Mouse (Mus musculus): ENCODE measurements around the gene Scaf8. TPM values are rescaled to one million over a fixed set of nuclear protein-coding genes. Genes with fewer than 3 reads are reported as not detected.

The Scaf8 gene
- polyA plus RNA-seq, 1 experiment from 2014 or later: 27.7 TPM

DNA sequence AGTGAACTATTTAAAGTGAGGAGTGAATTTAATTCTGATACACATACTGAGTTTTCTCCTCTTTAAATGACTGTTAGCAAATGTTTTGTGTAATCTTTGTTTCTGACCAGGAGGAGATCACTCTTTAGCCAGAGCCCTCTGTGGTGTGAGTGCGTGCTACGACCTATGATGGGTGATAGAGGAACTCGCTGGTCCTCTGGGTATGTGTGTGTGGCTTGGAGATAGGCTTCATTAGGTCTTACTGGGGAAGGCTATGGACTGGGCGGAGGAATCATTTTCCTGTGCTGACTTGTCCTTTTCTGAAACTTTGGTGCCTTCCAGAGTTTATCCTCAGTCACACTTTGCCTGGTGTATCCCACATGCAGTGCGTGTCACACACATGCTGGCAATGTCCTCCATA, 102.3 kb downstream of the Scaf8 start:
- Histone ChIP-seq H3K36me3 (ENCODE audit: control insufficient read depth, insufficient read depth, low read length) (no peaks in the 10 kb centered on the region; the same call in 1 of the 2 replicates), H3K27me3 (ENCODE audit: control insufficient read depth, insufficient read depth, low read length) (no peaks in the 10 kb centered on the region), H3K4me3 (ENCODE audit: low read depth, low read length) (no peak overlapping the region), H3K4me1 (replicated peaks; ENCODE audit: control insufficient read depth, insufficient read depth, low read length) (no peaks in the 10 kb centered on the region), H3K4me2 (ENCODE audit: low read depth, low read length, severe bottlenecking) (no peak overlapping the region), H3K27ac (ENCODE audit: low read depth, low read length) (no peak overlapping the region), H3K9ac (ENCODE audit: low read length) (no peak overlapping the region), H3K9me3 (ENCODE audit: control insufficient read depth, low read length) (no peaks in the 10 kb centered on the region)
- WGBS: 91% methylated on average over 5 of the region's 5 CpGs
- no peak for ATAC-seq (replicated peaks; ENCODE audit: low FRiP score)
- no peak for DNase-seq (ENCODE audit: low spot score)

DNA sequence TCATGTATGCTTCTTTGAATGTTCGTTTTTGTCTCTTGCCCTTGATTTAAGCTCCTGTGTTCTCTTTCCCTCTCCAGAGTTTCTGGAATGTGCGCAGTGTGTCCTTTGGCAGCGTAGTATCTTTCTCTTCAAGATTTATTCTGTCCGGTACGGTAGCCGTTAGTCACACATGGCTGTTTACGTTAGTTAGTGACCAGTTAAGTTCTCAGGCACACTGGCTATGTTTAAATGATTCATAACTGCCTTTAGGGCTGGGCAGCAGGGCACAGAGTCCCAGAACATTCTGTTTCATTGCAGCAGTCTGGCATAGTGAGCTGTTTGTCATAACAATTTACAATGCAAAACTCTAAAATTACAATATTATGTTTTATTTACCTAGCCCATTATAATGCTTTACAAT, 103.6 kb downstream of the Scaf8 start:
- ATAC-seq (replicated peaks; ENCODE audit: low FRiP score) (no peak), DNase-seq (ENCODE audit: low spot score) (no peak)
- Histone ChIP-seq H3K4me2 (ENCODE audit: low read depth, low read length, severe bottlenecking) (no peak overlapping the region), H3K9me3 (ENCODE audit: control insufficient read depth, low read length) (no peaks in the 10 kb centered on the region), H3K9ac (ENCODE audit: low read length) (no peak overlapping the region), H3K4me3 (ENCODE audit: low read depth, low read length) (no peak overlapping the region), H3K27me3 (ENCODE audit: control insufficient read depth, insufficient read depth, low read length) (no peaks in the 10 kb centered on the region), H3K27ac (ENCODE audit: low read depth, low read length) (no peak overlapping the region), H3K4me1 (replicated peaks; ENCODE audit: control insufficient read depth, insufficient read depth, low read length) (no peaks in the 10 kb centered on the region), H3K36me3 (ENCODE audit: control insufficient read depth, insufficient read depth, low read length) (no peaks in the 10 kb centered on the region; the same call in 1 of the 2 replicates)
- WGBS: 96% methylated on average over 7 of the region's 7 CpGs

- DNase-seq (ENCODE audit: low spot score) (no peak), ATAC-seq (replicated peaks; ENCODE audit: low FRiP score) (no peak)
- Histone ChIP-seq H3K36me3 (ENCODE audit: control insufficient read depth, insufficient read depth, low read length) (no peaks in the 10 kb centered on the region), H3K4me3 (ENCODE audit: low read depth, low read length) (no peak overlapping the region), H3K4me1 (replicated peaks; ENCODE audit: control insufficient read depth, insufficient read depth, low read length) (no peaks in the 10 kb centered on the region), H3K27ac (ENCODE audit: low read depth, low read length) (no peak overlapping the region), H3K9ac (ENCODE audit: low read length) (no peak overlapping the region), H3K4me2 (ENCODE audit: low read depth, low read length, severe bottlenecking) (no peak overlapping the region), H3K9me3 (ENCODE audit: control insufficient read depth, low read length) (no peaks in the 10 kb centered on the region), H3K27me3 (ENCODE audit: control insufficient read depth, insufficient read depth, low read length) (no peaks in the 10 kb centered on the region)
- WGBS: 76% methylated on average over 5 of the region's 5 CpGs
Measured at GRCm38 (mm10) chr17:3218916-3219315, 104.1 kb downstream of the Scaf8 start.

DNA sequence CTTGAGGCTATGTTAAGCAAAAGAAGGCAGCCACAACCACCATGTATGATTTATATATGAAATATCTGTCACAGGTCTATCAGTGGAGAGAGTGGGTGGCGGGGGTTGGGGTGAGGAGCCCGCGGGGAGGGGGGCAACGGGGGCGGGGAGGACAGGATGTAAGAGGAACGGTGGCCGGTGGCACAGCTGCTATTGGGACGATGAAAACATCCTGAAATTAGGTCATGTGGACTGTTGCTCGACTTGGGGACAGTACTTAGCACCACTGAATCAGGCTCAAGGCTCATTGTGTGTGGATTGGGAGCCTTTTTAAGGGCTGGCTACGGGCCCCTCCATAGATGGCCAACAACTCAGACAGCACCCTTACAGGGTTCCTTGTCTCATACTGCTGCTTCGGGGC, 105.4 kb downstream of the Scaf8 start:
- no peak for DNase-seq (ENCODE audit: low spot score)
- ATAC-seq (replicated peaks; ENCODE audit: low FRiP score): no peak
- Histone ChIP-seq H3K27me3 (ENCODE audit: control insufficient read depth, insufficient read depth, low read length) (no peaks in the 10 kb centered on the region), H3K36me3 (ENCODE audit: control insufficient read depth, insufficient read depth, low read length) (no peaks in the 10 kb centered on the region), H3K4me1 (replicated peaks; ENCODE audit: control insufficient read depth, insufficient read depth, low read length) (no peaks in the 10 kb centered on the region), H3K4me3 (ENCODE audit: low read depth, low read length) (no peak overlapping the region), H3K27ac (ENCODE audit: low read depth, low read length) (no peak overlapping the region), H3K9ac (ENCODE audit: low read length) (no peak overlapping the region), H3K4me2 (ENCODE audit: low read depth, low read length, severe bottlenecking) (no peak overlapping the region), H3K9me3 (ENCODE audit: control insufficient read depth, low read length) (no peaks in the 10 kb centered on the region)
- WGBS: 80% methylated on average over 11 of the region's 11 CpGs

- Histone ChIP-seq H3K9me3 (ENCODE audit: control insufficient read depth, low read length) (no peaks in the 10 kb centered on the region), H3K4me1 (replicated peaks; ENCODE audit: control insufficient read depth, insufficient read depth, low read length) (no peaks in the 10 kb centered on the region), H3K4me3 (ENCODE audit: low read depth, low read length) (no peak overlapping the region), H3K27ac (ENCODE audit: low read depth, low read length) (no peak overlapping the region), H3K27me3 (ENCODE audit: control insufficient read depth, insufficient read depth, low read length) (no peaks in the 10 kb centered on the region), H3K4me2 (ENCODE audit: low read depth, low read length, severe bottlenecking) (no peak overlapping the region), H3K9ac (ENCODE audit: low read length) (no peak overlapping the region), H3K36me3 (ENCODE audit: control insufficient read depth, insufficient read depth, low read length) (no peaks in the 10 kb centered on the region)
- DNase-seq (ENCODE audit: low spot score) (no peak), ATAC-seq (replicated peaks; ENCODE audit: low FRiP score) (no peak)
- WGBS: 72% methylated on average over 2 of the region's 2 CpGs
Measured at GRCm38 (mm10) chr17:3223071-3223470, 108.3 kb downstream of the Scaf8 start.

DNA sequence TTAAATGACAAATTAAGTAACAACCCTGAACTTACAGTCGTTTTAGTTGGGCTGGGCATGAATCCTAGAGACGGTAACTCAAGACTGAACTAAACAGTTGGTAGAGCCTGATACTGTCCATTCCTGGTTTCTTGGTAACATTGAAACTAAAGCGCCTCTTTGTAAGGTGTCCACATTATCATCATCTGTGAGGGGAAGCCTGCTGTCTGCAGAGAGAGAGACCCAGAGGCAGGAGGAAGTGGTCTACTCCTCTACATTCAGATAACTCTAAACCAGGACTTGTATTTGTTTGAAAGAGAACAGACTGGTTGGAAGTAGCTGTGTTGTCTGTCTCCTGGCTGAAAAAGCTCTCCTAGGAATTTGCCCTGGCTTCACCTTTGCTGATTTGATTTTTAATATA, 108.9 kb downstream of the Scaf8 start:
- ATAC-seq (replicated peaks; ENCODE audit: low FRiP score): no peak
- H3K9me3 ChIP-seq (ENCODE audit: control insufficient read depth, low read length): no peaks in the 10 kb centered on the region

GRCm38 (mm10) chr17:3224383-3225106, 109.8 kb downstream of the Scaf8 start:
- ATAC-seq (replicated peaks; ENCODE audit: low FRiP score) (peak; percentile 83), DNase-seq (ENCODE audit: low spot score) (peak; percentile 88)
- WGBS: 74% methylated on average over 4 of the region's 4 CpGs
- no peaks in the 10 kb centered on the region for H3K27me3 ChIP-seq (ENCODE audit: control insufficient read depth, insufficient read depth, low read length)
- H3K4me2 ChIP-seq (ENCODE audit: low read depth, low read length, severe bottlenecking): no peak overlapping the region
- H3K4me1 ChIP-seq (replicated peaks; ENCODE audit: control insufficient read depth, insufficient read depth, low read length): no peaks in the 10 kb centered on the region
- H3K36me3 ChIP-seq (ENCODE audit: control insufficient read depth, insufficient read depth, low read length): no peaks in the 10 kb centered on the region
- H3K27ac ChIP-seq (ENCODE audit: low read depth, low read length): no peak overlapping the region
- H3K4me3 ChIP-seq (ENCODE audit: low read depth, low read length): no peak overlapping the region
- H3K9ac ChIP-seq (ENCODE audit: low read length): no peak overlapping the region
- H3K9me3 ChIP-seq (ENCODE audit: control insufficient read depth, low read length): no peaks in the 10 kb centered on the region

More for the DNA sequence above, 108.9 kb downstream of the Scaf8 start:
- H3K4me2 ChIP-seq (ENCODE audit: low read depth, low read length, severe bottlenecking): no peak overlapping the region
- no peak overlapping the region for H3K4me3 ChIP-seq (ENCODE audit: low read depth, low read length)
- DNase-seq (ENCODE audit: low spot score): no peak
- H3K36me3 ChIP-seq (ENCODE audit: control insufficient read depth, insufficient read depth, low read length): no peaks in the 10 kb centered on the region
- no peak overlapping the region for H3K9ac ChIP-seq (ENCODE audit: low read length)
- H3K27ac ChIP-seq (ENCODE audit: low read depth, low read length): no peak overlapping the region
- 88% methylated on average over 3 of the region's 3 CpGs for WGBS
- H3K27me3 ChIP-seq (ENCODE audit: control insufficient read depth, insufficient read depth, low read length): no peaks in the 10 kb centered on the region
- H3K4me1 ChIP-seq (replicated peaks; ENCODE audit: control insufficient read depth, insufficient read depth, low read length): no peaks in the 10 kb centered on the region

GRCm38 (mm10) chr17:3230231-3231000, 115.6 kb downstream of the Scaf8 start:
- 0 out of 2 replicates have a peak, but pooled peaks have one; percentile 58 for ATAC-seq (replicated peaks; ENCODE audit: low FRiP score)
- 83% methylated on average over 17 of the region's 17 CpGs for WGBS
- DNase-seq (ENCODE audit: low spot score): peak; percentile 62
- H3K9ac ChIP-seq (ENCODE audit: low read length): no peak overlapping the region
- H3K27ac ChIP-seq (ENCODE audit: low read depth, low read length): no peak overlapping the region
- no peak overlapping the region for H3K4me2 ChIP-seq (ENCODE audit: low read depth, low read length, severe bottlenecking)
- no peaks in the 10 kb centered on the region for H3K4me1 ChIP-seq (replicated peaks; ENCODE audit: control insufficient read depth, insufficient read depth, low read length)
- no peak overlapping the region for H3K4me3 ChIP-seq (ENCODE audit: low read depth, low read length)
- no peaks in the 10 kb centered on the region for H3K9me3 ChIP-seq (ENCODE audit: control insufficient read depth, low read length)
- H3K27me3 ChIP-seq (ENCODE audit: control insufficient read depth, insufficient read depth, low read length): no peaks in the 10 kb centered on the region
- H3K36me3 ChIP-seq (ENCODE audit: control insufficient read depth, insufficient read depth, low read length): no peaks in the 10 kb centered on the region

Data from forebrain, embryonic 11.5 days (tissue).